Mouse (Mus musculus) gonadal fat pad, adult 2 months (tissue): ENCODE measurements around the gene Cyp2j7. TPM values are rescaled to one million over a fixed set of nuclear protein-coding genes. Genes with fewer than 3 reads are reported as not detected.
"Not testable (repeated sequence)": the region's sequence is repeated elsewhere in the genome, so short reads cannot be mapped to it uniquely, and the experiment has no call there.

Experiments
- DNase-seq: peaks from one replicate; pipeline ENCODE4 v3.0.0-alpha.2; 2012; ENCODE audit warnings: low read depth
- polyA plus RNA-seq: library from polyadenylated mRNA; depleted of rRNA; stranded (reverse); fragments of >200 nt; gene quantifications from 2 replicates; pipeline ENCODE4 v1.2.3, GENCODE M21; 2012; rRNA removed

Cyp2j7 gene
- polyA plus RNA-seq, result not detected in 2 replicates

GRCm38 (mm10) chr4:96236559-96236958 lies at the start of gene Cyp2j7:
Cyp2j7 (minus strand) TSS chr4:96236659.
- DNase-seq, result no peak

GRCm38 (mm10) chr4:96276896-96277295 lies 40.4 kb upstream of the Cyp2j7 start:
- DNase-seq, result not testable (repeated sequence)

- no peak for DNase-seq
Observed at GRCm38 (mm10) chr4:96273907-96274306, 37.4 kb upstream of the Cyp2j7 start.

- DNase-seq, result peak; percentile 68
Observed at GRCm38 (mm10) chr4:96196701-96197100, 39.8 kb downstream of the Cyp2j7 start.

GRCm38 (mm10) chr4:96189321-96189720 lies 47.1 kb downstream of the Cyp2j7 start:
- DNase-seq, result not testable (repeated sequence)

- DNase-seq, result not testable (repeated sequence)
Observed at GRCm38 (mm10) chr4:96188671-96189070, 47.8 kb downstream of the Cyp2j7 start.

- DNase-seq, result not testable (repeated sequence)
Observed at GRCm38 (mm10) chr4:96188146-96188545, 48.3 kb downstream of the Cyp2j7 start.

- not testable (repeated sequence) for DNase-seq
Observed at GRCm38 (mm10) chr4:96184716-96185115, 51.7 kb downstream of the Cyp2j7 start.

GRCm38 (mm10) chr4:96162839-96163238 lies 73.6 kb downstream of the Cyp2j7 start:
- DNase-seq, result peak; percentile 60

- peak; percentile 65 for DNase-seq
Observed at GRCm38 (mm10) chr4:96161575-96161974, 74.9 kb downstream of the Cyp2j7 start.

Other genes starting within 250 kb of the Cyp2j7 start
- gene Cyp2j13, start 159.1 kb downstream of the Cyp2j7 start, polyA plus RNA-seq, result 4.6 and 7.1 TPM in 2 replicates
- gene Cyp2j12, start 95.5 kb downstream of the Cyp2j7 start, polyA plus RNA-seq, result not detected in 2 replicates
- 0.81 and 0.82 TPM in 2 replicates for gene Cyp2j11, start 112.0 kb upstream of the Cyp2j7 start, polyA plus RNA-seq